Mouse (Mus musculus) lung, embryonic 14.5 days (tissue): ENCODE measurements around the gene Ypel2. TPM values are rescaled to one million over a fixed set of nuclear protein-coding genes. Genes with fewer than 3 reads are reported as not detected.

Experiments used
- ATAC-seq: fragments of 200-750 bp; cut with Nextera tagmentation; 2 replicates; pipeline ENCODE4 v1.8.0; 2017; ENCODE audit warnings: mild to moderate bottlenecking, moderate TSS enrichment, moderate library complexity; ENCODE audit not compliant: insufficient read depth
- DNase-seq: peaks from one replicate; pipeline ENCODE4 v3.0.0-alpha.2; 2015
- H3K27ac ChIP-seq: fragments of 300-500 bp; sonication (generic); 2 replicates; pipeline ENCODE4 v1.5.1; 2014; ENCODE audit warnings: low read depth, mild to moderate bottlenecking, moderate library complexity
- H3K27me3 ChIP-seq: fragments of 300-500 bp; sonication (generic); 2 replicates; pipeline ENCODE4 v1.6.1; 2014; ENCODE audit warnings: low read length, control low read depth; ENCODE audit not compliant: insufficient read depth
- H3K36me3 ChIP-seq: fragments of 300-500 bp; sonication (generic); 2 replicates; pipeline ENCODE4 v1.6.1; 2014; ENCODE audit warnings: control low read depth; ENCODE audit not compliant: insufficient read depth
- H3K4me1 ChIP-seq: fragments of 300-500 bp; sonication (generic); 2 replicates; pipeline ENCODE4 v1.6.1; 2014; ENCODE audit warnings: antibody characterized with exemption, control low read depth; ENCODE audit not compliant: insufficient read depth
- H3K4me2 ChIP-seq: fragments of 300-500 bp; sonication (generic); 2 replicates; pipeline ENCODE4 v1.6.1; 2014; ENCODE audit warnings: mild to moderate bottlenecking
- H3K4me3 ChIP-seq: fragments of 300-500 bp; sonication (generic); 2 replicates; pipeline ENCODE4 v1.5.1; 2014; ENCODE audit warnings: low read depth, low read length
- H3K9ac ChIP-seq: fragments of 300-500 bp; sonication (generic); 2 replicates; pipeline ENCODE4 v1.6.1; 2014
- H3K9me3 ChIP-seq: fragments of 300-500 bp; sonication (generic); 2 replicates; pipeline ENCODE4 v1.6.1; 2016; ENCODE audit warnings: low read depth, low read length, control low read depth
- CTCF ChIP-seq: IDR thresholded peaks from 2 replicates; pipeline ENCODE4 v1.5.1; 2016; ENCODE audit warnings: antibody characterized with exemption, low read depth
- WGBS: fragments of 180-500 bp; shearing (Covaris S2); extraction: QIAGEN DNeasy Blood & Tissue Kit; methylation state at CpG from one replicate; pipeline ENCODE4 v1.1.7; 2014; 5-methylcytosine and 5-hydroxymethylcytosine counted together
- polyA plus RNA-seq: library from polyadenylated mRNA; unstranded; fragments of >200 nt; fragmentation: Nextera tagmentation; extraction: Ambion mirVana; gene quantifications from 2 replicates; pipeline ENCODE4 v1.2.1, GENCODE M21; 2014

Ypel2 gene
- polyA plus RNA-seq, 1 experiment from 2014 or later, result 6.8 TPM

GRCm38 (mm10) chr11:86923654-86924053 lies 69.9 kb downstream of the Ypel2 start:
- WGBS, result 56% methylated on average over 2 of the region's 2 CpGs
- H3K4me3 ChIP-seq, result no peak overlapping the region
- no peak for DNase-seq
- H3K36me3 ChIP-seq, result no peaks in the 10 kb centered on the region
- ATAC-seq, result no peak
- H3K27ac ChIP-seq, result no peak overlapping the region
- H3K4me1 ChIP-seq, result no peaks in the 10 kb centered on the region
- no peak overlapping the region for H3K9ac ChIP-seq
- H3K9me3 ChIP-seq, result no peaks in the 10 kb centered on the region
- no peaks in the 10 kb centered on the region for H3K27me3 ChIP-seq
- TF ChIP-seq CTCF, result no peak
- H3K4me2 ChIP-seq, result no peak overlapping the region

- WGBS, result 79% methylated on average over 2 of the region's 2 CpGs
- no peak for TF ChIP-seq CTCF
- no peak for ATAC-seq
Measured at GRCm38 (mm10) chr11:86922029-86922428, 71.5 kb downstream of the Ypel2 start.

GRCm38 (mm10) chr11:86921335-86921734 lies 72.2 kb downstream of the Ypel2 start:
- WGBS, result 68% methylated on average over 6 of the region's 6 CpGs
- no peak for ATAC-seq

More at GRCm38 (mm10) chr11:86922029-86922428, 71.5 kb downstream of the Ypel2 start:
- no peaks in the 10 kb centered on the region for H3K4me1 ChIP-seq
- no peaks in the 10 kb centered on the region for H3K36me3 ChIP-seq
- no peak overlapping the region for H3K4me3 ChIP-seq
- no peak overlapping the region for H3K4me2 ChIP-seq
- H3K27ac ChIP-seq, result no peak overlapping the region
- no peak overlapping the region for H3K9ac ChIP-seq
- no peaks in the 10 kb centered on the region for H3K27me3 ChIP-seq
- no peaks in the 10 kb centered on the region for H3K9me3 ChIP-seq
- DNase-seq, result no peak

GRCm38 (mm10) chr11:86920111-86921080 lies 73.1 kb downstream of the Ypel2 start:
- peak; percentile 56 for DNase-seq
- WGBS, result 58% methylated on average over 20 of the region's 20 CpGs

More at GRCm38 (mm10) chr11:86921335-86921734, 72.2 kb downstream of the Ypel2 start:
- H3K27ac ChIP-seq, result no peak overlapping the region
- TF ChIP-seq CTCF, result no peak
- H3K36me3 ChIP-seq, result no peaks in the 10 kb centered on the region
- no peak overlapping the region for H3K4me3 ChIP-seq
- no peaks in the 10 kb centered on the region for H3K27me3 ChIP-seq
- DNase-seq, result no peak
- no peaks in the 10 kb centered on the region for H3K9me3 ChIP-seq
- no peak overlapping the region for H3K4me2 ChIP-seq
- no peaks in the 10 kb centered on the region for H3K4me1 ChIP-seq
- no peak overlapping the region for H3K9ac ChIP-seq

GRCm38 (mm10) chr11:86919468-86919867 lies 74.0 kb downstream of the Ypel2 start:
- ATAC-seq (no peak), DNase-seq (no peak)
- no peaks in the 10 kb centered on the region for H3K36me3 ChIP-seq
- no peak overlapping the region for H3K4me2 ChIP-seq
- H3K27me3 ChIP-seq, result no peaks in the 10 kb centered on the region
- no peak overlapping the region for H3K4me3 ChIP-seq
- WGBS, result 86% methylated on average over 7 of the region's 7 CpGs
- no peaks in the 10 kb centered on the region for H3K4me1 ChIP-seq
- no peak overlapping the region for H3K27ac ChIP-seq
- no peak overlapping the region for H3K9ac ChIP-seq
- no peaks in the 10 kb centered on the region for H3K9me3 ChIP-seq
- no peak for TF ChIP-seq CTCF

More at GRCm38 (mm10) chr11:86920111-86921080, 73.1 kb downstream of the Ypel2 start:
- Histone ChIP-seq H3K27me3 (no peaks in the 10 kb centered on the region), H3K9ac (no peak overlapping the region), H3K36me3 (no peaks in the 10 kb centered on the region), H3K4me2 (no peak overlapping the region), H3K9me3 (no peaks in the 10 kb centered on the region), H3K4me1 (no peaks in the 10 kb centered on the region), H3K27ac (peak overlapping the region; percentile 27; the same call in 1 of the 2 replicates), H3K4me3 (no peak overlapping the region)
- ATAC-seq, result peak; percentile 38; the same call in 1 of the 2 replicates
- no peak for TF ChIP-seq CTCF

GRCm38 (mm10) chr11:86917536-86917935 lies 76.0 kb downstream of the Ypel2 start:
- Histone ChIP-seq H3K4me2 (no peak overlapping the region), H3K27ac (no peak overlapping the region), H3K9ac (no peak overlapping the region), H3K4me1 (no peaks in the 10 kb centered on the region), H3K9me3 (no peaks in the 10 kb centered on the region), H3K4me3 (no peak overlapping the region), H3K36me3 (no peaks in the 10 kb centered on the region), H3K27me3 (no peaks in the 10 kb centered on the region)
- WGBS, result 92% methylated on average over 2 of the region's 2 CpGs
- DNase-seq, result no peak
- 0 out of 2 replicates have a peak, but pooled peaks have one; percentile 10 for TF ChIP-seq CTCF
- no peak for ATAC-seq

GRCm38 (mm10) chr11:86916596-86917249 lies 76.8 kb downstream of the Ypel2 start:
- DNase-seq, result no peak
- Histone ChIP-seq H3K27me3 (no peaks in the 10 kb centered on the region), H3K27ac (no peak overlapping the region), H3K36me3 (no peaks in the 10 kb centered on the region), H3K4me1 (no peaks in the 10 kb centered on the region), H3K4me2 (no peak overlapping the region), H3K9ac (no peak overlapping the region), H3K9me3 (no peaks in the 10 kb centered on the region), H3K4me3 (no peak overlapping the region)
- ATAC-seq, result no peak
- no peak for TF ChIP-seq CTCF
- 41% methylated on average over 8 of the region's 8 CpGs for WGBS
